Mouse (Mus musculus) 3T3-L1 (cell line): Measurements from ENCODE around the gene Foxi3.

Experiments used
- DNase-seq: peaks from one replicate; pipeline ENCODE4 v3.0.0-alpha.2; 2015; ENCODE audit warnings: low read depth, low spot score

Gene Foxi3

GRCm38 (mm10) chr6:70956285-70956912, at the start of gene Foxi3:
Gene Foxi3, plus strand, starts transcription at chr6:70956531.
- DNase-seq: no peak

- DNase-seq: no peak
These were observed 46.8 kb upstream of the Foxi3 start for GRCm38 (mm10) chr6:70909572-70909971.

GRCm38 (mm10) chr6:70910285-70910684, 46.0 kb upstream of the Foxi3 start:
- no peak for DNase-seq

GRCm38 (mm10) chr6:70911668-70912395, 44.5 kb upstream of the Foxi3 start:
- DNase-seq: no peak

- no peak for DNase-seq
These were observed 44.0 kb upstream of the Foxi3 start for GRCm38 (mm10) chr6:70912396-70912765.

- no peak for DNase-seq
These were observed 37.5 kb upstream of the Foxi3 start, which contains the start of gene Tex37 for GRCm38 (mm10) chr6:70918827-70919226. Gene Tex37, minus strand, starts transcription at chr6:70918927.

GRCm38 (mm10) chr6:70921274-70922074, 34.9 kb upstream of the Foxi3 start:
- peak; percentile 72 for DNase-seq

- no peak for DNase-seq
These were observed 24.5 kb upstream of the Foxi3 start for GRCm38 (mm10) chr6:70931801-70932200.

GRCm38 (mm10) chr6:70953274-70953673, 3.1 kb upstream of the Foxi3 start:
- no peak for DNase-seq

GRCm38 (mm10) chr6:70954040-70954439, 2.3 kb upstream of the Foxi3 start:
- peak; percentile 28 for DNase-seq

- no peak for DNase-seq
These were observed 985 bp upstream of the Foxi3 start for GRCm38 (mm10) chr6:70955291-70955800.

GRCm38 (mm10) chr6:70955841-70956240, 490 bp upstream of the Foxi3 start:
- DNase-seq: no peak

- no peak for DNase-seq
These were observed 605 bp downstream of the Foxi3 start for GRCm38 (mm10) chr6:70956936-70957335.

- DNase-seq: no peak
These were observed 1.1 kb downstream of the Foxi3 start for GRCm38 (mm10) chr6:70957341-70957940.

GRCm38 (mm10) chr6:70964116-70964830, 7.9 kb downstream of the Foxi3 start:
- DNase-seq: no peak

- no peak for DNase-seq
These were observed 9.4 kb downstream of the Foxi3 start for GRCm38 (mm10) chr6:70965694-70966093.

- no peak for DNase-seq
These were observed 11.1 kb downstream of the Foxi3 start for GRCm38 (mm10) chr6:70967422-70967821.

GRCm38 (mm10) chr6:70968291-70968690, 12.0 kb downstream of the Foxi3 start:
- no peak for DNase-seq

GRCm38 (mm10) chr6:70973066-70973465, 16.7 kb downstream of the Foxi3 start:
- no peak for DNase-seq

- DNase-seq: no peak
These were observed 24.7 kb downstream of the Foxi3 start for GRCm38 (mm10) chr6:70981036-70981435.

GRCm38 (mm10) chr6:70982416-70982815, 26.1 kb downstream of the Foxi3 start:
- DNase-seq: no peak
